Mouse (Mus musculus): ENCODE data around the gene Ahnak. TPM values are rescaled to one million over a fixed set of nuclear protein-coding genes. Genes with fewer than 3 reads are reported as not detected.
A peak's percentile ranks its signal among the peaks of the same experiment; 100 is the strongest.

Ahnak gene
- 14.0 and 14.4 TPM in 2 replicates for polyA plus RNA-seq (2015; fragmentation: Nextera tagmentation; extraction: Ambion mirVana)

GRCm38 (mm10) chr19:8989066-8989566 is at the start of gene Ahnak:
Gene Ahnak (plus strand): TSS chr19:8989284.
- H3K9me3 ChIP-seq (ENCODE audit: low read length) = no peaks in the 10 kb centered on the region
- H3K9ac ChIP-seq (replicated peaks; ENCODE audit: low read length) = peak within 1 kb of the TSS; percentile 82
- H3K4me2 ChIP-seq (replicated peaks; ENCODE audit: low read depth, low read length) = peak within 1 kb of the TSS; percentile 89
- under 1% methylated on average over 36 of the region's 42 CpGs for WGBS
- H3K4me1 ChIP-seq (ENCODE audit: insufficient read depth, low read length) = peaks cover 58% of the 10 kb centered on the region
- peak; percentile 79 for ATAC-seq (ENCODE audit: low FRiP score, low TSS enrichment)
- no peaks in the 10 kb centered on the region for H3K36me3 ChIP-seq (ENCODE audit: insufficient read depth, low read length)
- H3K27me3 ChIP-seq (ENCODE audit: insufficient read depth, low read length) = peaks cover 6% of the 10 kb centered on the region; the same call in 1 of the 2 replicates
- peak within 1 kb of the TSS; percentile 91 for H3K27ac ChIP-seq (ENCODE audit: low read length)
- H3K4me3 ChIP-seq (ENCODE audit: low read length) = peak within 1 kb of the TSS; percentile 73

GRCm38 (mm10) chr19:8940526-8941133 is 48.5 kb upstream of the Ahnak start:
- H3K9me3 ChIP-seq (ENCODE audit: low read length) = no peaks in the 10 kb centered on the region
- peaks cover 34% of the 10 kb centered on the region for H3K4me1 ChIP-seq (ENCODE audit: insufficient read depth, low read length)
- ATAC-seq (ENCODE audit: low FRiP score, low TSS enrichment) = no peak
- peak overlapping the region; percentile 69 for H3K4me2 ChIP-seq (replicated peaks; ENCODE audit: low read depth, low read length)
- no peak overlapping the region for H3K9ac ChIP-seq (replicated peaks; ENCODE audit: low read length)
- H3K27ac ChIP-seq (ENCODE audit: low read length) = no peak overlapping the region
- WGBS = 75% methylated on average over 15 of the region's 15 CpGs
- peaks cover 36% of the 10 kb centered on the region for H3K36me3 ChIP-seq (ENCODE audit: insufficient read depth, low read length)
- H3K4me3 ChIP-seq (ENCODE audit: low read length) = peak overlapping the region; percentile 98
- H3K27me3 ChIP-seq (ENCODE audit: insufficient read depth, low read length) = no peaks in the 10 kb centered on the region

- Histone ChIP-seq H3K4me1 (ENCODE audit: insufficient read depth, low read length) (peaks cover 34% of the 10 kb centered on the region), H3K27ac (ENCODE audit: low read length) (peak overlapping the region; percentile 81), H3K9me3 (ENCODE audit: low read length) (no peaks in the 10 kb centered on the region), H3K4me2 (replicated peaks; ENCODE audit: low read depth, low read length) (peak overlapping the region; percentile 69), H3K9ac (replicated peaks; ENCODE audit: low read length) (peak overlapping the region; percentile 99), H3K27me3 (ENCODE audit: insufficient read depth, low read length) (no peaks in the 10 kb centered on the region), H3K36me3 (ENCODE audit: insufficient read depth, low read length) (peaks cover 39% of the 10 kb centered on the region), H3K4me3 (ENCODE audit: low read length) (peak overlapping the region; percentile 98)
- peak; percentile 28; the same call in 1 of the 2 replicates for ATAC-seq (ENCODE audit: low FRiP score, low TSS enrichment)
- 25% methylated on average over 10 of the region's 10 CpGs for WGBS
Measured at GRCm38 (mm10) chr19:8941136-8941514, 48.0 kb upstream of the Ahnak start.

GRCm38 (mm10) chr19:8941515-8942217 is 47.4 kb upstream of the Ahnak start, which contains the start of gene Mta2:
Gene Mta2 (plus strand): TSS chr19:8941875.
- peaks cover 34% of the 10 kb centered on the region for H3K4me1 ChIP-seq (ENCODE audit: insufficient read depth, low read length)
- peak within 1 kb of the TSS; percentile 98 for H3K4me3 ChIP-seq (ENCODE audit: low read length)
- no peaks in the 10 kb centered on the region for H3K27me3 ChIP-seq (ENCODE audit: insufficient read depth, low read length)
- no peaks in the 10 kb centered on the region for H3K9me3 ChIP-seq (ENCODE audit: low read length)
- WGBS = under 1% methylated on average over 64 of the region's 64 CpGs
- peak within 1 kb of the TSS; percentile 69 for H3K4me2 ChIP-seq (replicated peaks; ENCODE audit: low read depth, low read length)
- ATAC-seq (ENCODE audit: low FRiP score, low TSS enrichment) = peak; percentile 97
- H3K27ac ChIP-seq (ENCODE audit: low read length) = peak within 1 kb of the TSS; percentile 100
- peaks cover 39% of the 10 kb centered on the region for H3K36me3 ChIP-seq (ENCODE audit: insufficient read depth, low read length)
- peak within 1 kb of the TSS; percentile 99 for H3K9ac ChIP-seq (replicated peaks; ENCODE audit: low read length)

GRCm38 (mm10) chr19:8942276-8942964 is 46.7 kb upstream of the Ahnak start:
- H3K4me1 ChIP-seq (ENCODE audit: insufficient read depth, low read length) = peaks cover 34% of the 10 kb centered on the region
- 0% methylated on average over 45 of the region's 46 CpGs for WGBS
- peak overlapping the region; percentile 100 for H3K27ac ChIP-seq (ENCODE audit: low read length)
- no peaks in the 10 kb centered on the region for H3K9me3 ChIP-seq (ENCODE audit: low read length)
- peak overlapping the region; percentile 98 for H3K4me3 ChIP-seq (ENCODE audit: low read length)
- peak; percentile 50 for ATAC-seq (ENCODE audit: low FRiP score, low TSS enrichment)
- H3K36me3 ChIP-seq (ENCODE audit: insufficient read depth, low read length) = peaks cover 41% of the 10 kb centered on the region
- peak overlapping the region; percentile 69 for H3K4me2 ChIP-seq (replicated peaks; ENCODE audit: low read depth, low read length)
- no peaks in the 10 kb centered on the region for H3K27me3 ChIP-seq (ENCODE audit: insufficient read depth, low read length)
- H3K9ac ChIP-seq (replicated peaks; ENCODE audit: low read length) = peak overlapping the region; percentile 99

GRCm38 (mm10) chr19:8943047-8943446 is 46.0 kb upstream of the Ahnak start:
- Histone ChIP-seq H3K36me3 (ENCODE audit: insufficient read depth, low read length) (peaks cover 43% of the 10 kb centered on the region), H3K9ac (replicated peaks; ENCODE audit: low read length) (peak overlapping the region; percentile 99), H3K4me1 (ENCODE audit: insufficient read depth, low read length) (peaks cover 34% of the 10 kb centered on the region), H3K27me3 (ENCODE audit: insufficient read depth, low read length) (no peaks in the 10 kb centered on the region), H3K9me3 (ENCODE audit: low read length) (no peaks in the 10 kb centered on the region), H3K27ac (ENCODE audit: low read length) (peak overlapping the region; percentile 100), H3K4me3 (ENCODE audit: low read length) (peak overlapping the region; percentile 98), H3K4me2 (replicated peaks; ENCODE audit: low read depth, low read length) (peak overlapping the region; percentile 69)
- 66% methylated on average over 2 of the region's 2 CpGs for WGBS
- ATAC-seq (ENCODE audit: low FRiP score, low TSS enrichment) = no peak

GRCm38 (mm10) chr19:8944062-8944461 is 45.0 kb upstream of the Ahnak start:
- peaks cover 45% of the 10 kb centered on the region for H3K36me3 ChIP-seq (ENCODE audit: insufficient read depth, low read length)
- H3K4me3 ChIP-seq (ENCODE audit: low read length) = peak overlapping the region; percentile 98; the same call in 1 of the 2 replicates
- no peaks in the 10 kb centered on the region for H3K27me3 ChIP-seq (ENCODE audit: insufficient read depth, low read length)
- 50% methylated on average over 5 of the region's 5 CpGs for WGBS
- peak overlapping the region; percentile 34; the same call in 1 of the 2 replicates for H3K27ac ChIP-seq (ENCODE audit: low read length)
- peak overlapping the region; percentile 69 for H3K4me2 ChIP-seq (replicated peaks; ENCODE audit: low read depth, low read length)
- peaks cover 34% of the 10 kb centered on the region for H3K4me1 ChIP-seq (ENCODE audit: insufficient read depth, low read length)
- H3K9me3 ChIP-seq (ENCODE audit: low read length) = no peaks in the 10 kb centered on the region
- H3K9ac ChIP-seq (replicated peaks; ENCODE audit: low read length) = peak overlapping the region; percentile 8; the same call in 1 of the 2 replicates
- no peak for ATAC-seq (ENCODE audit: low FRiP score, low TSS enrichment)

GRCm38 (mm10) chr19:8944750-8945149 is 44.3 kb upstream of the Ahnak start:
- no peaks in the 10 kb centered on the region for H3K27me3 ChIP-seq (ENCODE audit: insufficient read depth, low read length)
- H3K9me3 ChIP-seq (ENCODE audit: low read length) = no peaks in the 10 kb centered on the region
- 17% methylated on average over 5 of the region's 5 CpGs for WGBS
- H3K9ac ChIP-seq (replicated peaks; ENCODE audit: low read length) = peak overlapping the region; percentile 22; the same call in 1 of the 2 replicates
- H3K36me3 ChIP-seq (ENCODE audit: insufficient read depth, low read length) = peaks cover 49% of the 10 kb centered on the region
- peak overlapping the region; percentile 98 for H3K4me3 ChIP-seq (ENCODE audit: low read length)
- no peak for ATAC-seq (ENCODE audit: low FRiP score, low TSS enrichment)
- H3K27ac ChIP-seq (ENCODE audit: low read length) = peak overlapping the region; percentile 13; the same call in 1 of the 2 replicates
- H3K4me2 ChIP-seq (replicated peaks; ENCODE audit: low read depth, low read length) = peak overlapping the region; percentile 69
- peaks cover 34% of the 10 kb centered on the region for H3K4me1 ChIP-seq (ENCODE audit: insufficient read depth, low read length)

- peak overlapping the region; percentile 98 for H3K4me3 ChIP-seq (ENCODE audit: low read length)
- no peaks in the 10 kb centered on the region for H3K27me3 ChIP-seq (ENCODE audit: insufficient read depth, low read length)
- peak overlapping the region; percentile 22; the same call in 1 of the 2 replicates for H3K9ac ChIP-seq (replicated peaks; ENCODE audit: low read length)
- WGBS = 80% methylated on average over 6 of the region's 6 CpGs
- peaks cover 51% of the 10 kb centered on the region for H3K36me3 ChIP-seq (ENCODE audit: insufficient read depth, low read length)
- peaks cover 34% of the 10 kb centered on the region for H3K4me1 ChIP-seq (ENCODE audit: insufficient read depth, low read length)
- H3K27ac ChIP-seq (ENCODE audit: low read length) = 0 out of 2 replicates have a peak overlapping the region, but pooled peaks have one; percentile 13
- H3K9me3 ChIP-seq (ENCODE audit: low read length) = no peaks in the 10 kb centered on the region
- no peak for ATAC-seq (ENCODE audit: low FRiP score, low TSS enrichment)
- peak overlapping the region; percentile 69 for H3K4me2 ChIP-seq (replicated peaks; ENCODE audit: low read depth, low read length)
Measured at GRCm38 (mm10) chr19:8945251-8945650, 43.8 kb upstream of the Ahnak start.
